Mouse (Mus musculus): Measurements from ENCODE around the gene Gm5128.
"Not testable (repeated sequence)": the region's sequence is repeated elsewhere in the genome, so short reads cannot be mapped to it uniquely, and the experiment has no call there.

Gm5128 gene

DNA sequence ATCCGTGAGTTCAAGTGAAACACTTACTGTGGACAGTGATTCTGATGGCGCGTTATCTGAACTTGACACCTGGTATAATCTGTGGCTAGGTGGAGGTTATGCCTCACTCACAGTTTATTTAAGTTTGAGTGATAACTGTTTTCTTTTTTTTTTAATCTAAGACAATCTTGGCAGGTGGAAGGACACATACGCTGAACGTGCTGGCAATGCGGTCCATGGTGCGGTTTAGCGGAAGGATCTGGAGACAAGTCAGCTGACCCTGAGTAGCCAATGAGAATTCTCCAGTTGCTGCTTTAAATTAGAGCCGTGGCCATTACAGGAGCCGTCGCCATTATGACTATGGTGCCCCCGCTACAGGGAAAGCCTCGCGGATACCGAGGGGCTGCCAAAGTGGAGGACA lies at the start of gene Gm5128:
Gene Gm5128 (plus strand): TSS at position 301 of the 400 bp plus-strand sequence.
- not testable (repeated sequence) for DNase-seq (ENCODE audit: low spot score in 2 of 2)

DNA sequence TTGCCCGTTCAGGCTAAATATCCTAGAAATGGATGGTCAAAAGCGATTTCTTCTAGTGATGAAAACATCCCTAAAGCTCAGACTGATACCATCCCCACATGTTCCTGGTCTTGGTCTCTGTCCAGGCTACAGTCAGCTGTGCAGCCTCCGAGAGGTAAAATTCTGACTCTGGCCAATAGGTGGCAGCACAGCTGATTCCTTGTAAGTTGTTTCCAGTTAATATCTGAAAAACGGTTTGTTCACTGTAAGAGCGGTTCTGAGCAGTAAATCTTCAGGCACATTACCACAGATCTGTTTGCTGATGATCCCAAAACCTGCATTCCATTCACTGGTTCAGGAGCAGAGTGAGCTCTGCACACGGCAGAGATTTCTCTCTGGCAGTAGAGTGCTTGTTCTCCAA lies 12.4 kb upstream of the Gm5128 start:
- not testable (repeated sequence) for DNase-seq (ENCODE audit: low spot score in 2 of 2)

DNA sequence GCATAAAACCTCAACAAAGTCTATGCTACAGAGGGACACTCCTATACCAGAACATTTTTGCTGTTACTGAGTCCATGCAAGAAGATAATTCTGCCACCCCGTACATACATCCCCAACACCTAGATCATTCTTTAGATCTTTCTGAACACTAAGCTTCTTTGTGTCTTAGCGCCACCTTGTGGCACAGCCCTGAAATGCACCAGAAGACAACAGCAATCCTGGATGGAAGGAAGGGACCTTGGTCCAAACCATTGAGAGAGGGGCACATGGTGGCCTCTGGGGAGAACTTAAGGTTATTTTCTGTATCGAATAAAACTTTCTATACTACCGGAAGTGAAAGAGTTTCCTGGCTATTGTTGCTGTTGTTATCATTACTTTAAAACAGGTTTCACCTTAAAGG lies 11.1 kb upstream of the Gm5128 start:
- DNase-seq (ENCODE audit: low spot score in 2 of 2) = not testable (repeated sequence)

GRCm38 (mm10) chrX:135403578-135403977 lies 30.5 kb downstream of the Gm5128 start:
- not testable (repeated sequence) for DNase-seq (ENCODE audit: low spot score in 2 of 2)

DNA sequence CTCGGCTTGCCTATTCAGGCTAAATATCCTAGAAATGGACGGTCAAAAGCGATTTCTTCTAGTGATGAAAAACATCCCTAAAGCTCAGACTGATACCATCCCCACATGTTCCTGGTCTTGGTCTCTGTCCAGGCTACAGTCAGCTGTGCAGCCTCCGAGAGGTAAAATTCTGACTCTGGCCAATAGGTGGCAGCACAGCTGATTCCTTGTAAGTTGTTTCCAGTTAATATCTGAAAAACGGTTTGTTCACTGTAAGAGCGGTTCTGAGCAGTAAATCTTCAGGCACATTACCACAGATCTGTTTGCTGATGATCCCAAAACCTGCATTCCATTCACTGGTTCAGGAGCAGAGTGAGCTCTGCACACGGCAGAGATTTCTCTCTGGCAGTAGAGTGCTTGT lies 48.1 kb downstream of the Gm5128 start:
- peak in 1 of 2 experiments; percentile 0 for DNase-seq (ENCODE audit: low spot score in 2 of 2)

- not testable (repeated sequence) for DNase-seq (ENCODE audit: low spot score in 2 of 2)
Observed at GRCm38 (mm10) chrX:135421824-135422223, 48.7 kb downstream of the Gm5128 start.

DNA sequence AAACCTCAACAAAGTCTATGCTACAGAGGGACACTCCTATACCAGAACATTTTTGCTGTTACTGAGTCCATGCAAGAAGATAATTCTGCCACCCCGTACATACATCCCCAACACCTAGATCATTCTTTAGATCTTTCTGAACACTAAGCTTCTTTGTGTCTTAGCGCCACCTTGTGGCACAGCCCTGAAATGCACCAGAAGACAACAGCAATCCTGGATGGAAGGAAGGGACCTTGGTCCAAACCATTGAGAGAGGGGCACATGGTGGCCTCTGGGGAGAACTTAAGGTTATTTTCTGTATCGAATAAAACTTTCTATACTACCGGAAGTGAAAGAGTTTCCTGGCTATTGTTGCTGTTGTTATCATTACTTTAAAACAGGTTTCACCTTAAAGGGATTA lies 49.4 kb downstream of the Gm5128 start:
- not testable (repeated sequence) for DNase-seq (ENCODE audit: low spot score in 2 of 2)

All from frontal cortex, postnatal 36 days (tissue).